Mouse (Mus musculus) liver, adult (tissue): ENCODE measurements around the gene Mrpl49.

Experiments
- GATA4 ChIP-seq: IDR thresholded peaks from 2 replicates; pipeline ENCODE4 v1.6.1; 2014; ENCODE audit warnings: mild to moderate bottlenecking, low read length; ENCODE audit not compliant: insufficient replicate concordance

Mrpl49 gene

GRCm38 (mm10) chr19:6048681-6049410 is 8.7 kb downstream of the Mrpl49 start:
- no peak for TF ChIP-seq GATA4

- no peak for TF ChIP-seq GATA4
Observed at GRCm38 (mm10) chr19:6047899-6048166, 9.8 kb downstream of the Mrpl49 start.

- no peak for TF ChIP-seq GATA4
Observed at GRCm38 (mm10) chr19:6047154-6047898, 10.3 kb downstream of the Mrpl49 start.

- no peak for TF ChIP-seq GATA4
Observed at GRCm38 (mm10) chr19:6046294-6047153, 11.1 kb downstream of the Mrpl49 start, which contains the start of gene Syvn1. TSS of gene Syvn1 (plus strand) at chr19:6046576.

- peak; percentile 11; the same call in 1 of the 2 replicates for TF ChIP-seq GATA4
Observed at GRCm38 (mm10) chr19:6045366-6046293, 12.0 kb downstream of the Mrpl49 start.

- TF ChIP-seq GATA4 = no peak
Observed at GRCm38 (mm10) chr19:6042293-6042692, 15.3 kb downstream of the Mrpl49 start.

GRCm38 (mm10) chr19:6040002-6040401 is 17.6 kb downstream of the Mrpl49 start:
- TF ChIP-seq GATA4 = no peak

GRCm38 (mm10) chr19:6038326-6038725 is 19.3 kb downstream of the Mrpl49 start:
- no peak for TF ChIP-seq GATA4

GRCm38 (mm10) chr19:6037695-6038094 is 19.9 kb downstream of the Mrpl49 start:
- TF ChIP-seq GATA4 = no peak

- peak; percentile 25; the same call in 1 of the 2 replicates for TF ChIP-seq GATA4
Observed at GRCm38 (mm10) chr19:6035966-6036585, 21.5 kb downstream of the Mrpl49 start.

GRCm38 (mm10) chr19:6030520-6031280 is 26.9 kb downstream of the Mrpl49 start:
- TF ChIP-seq GATA4 = no peak

- no peak for TF ChIP-seq GATA4
Observed at GRCm38 (mm10) chr19:6029426-6029825, 28.2 kb downstream of the Mrpl49 start.

GRCm38 (mm10) chr19:6028991-6029390 is 28.6 kb downstream of the Mrpl49 start:
- TF ChIP-seq GATA4 = no peak
